Mouse (Mus musculus) cerebellum, adult 2 months (tissue): Measurements from ENCODE around the gene Ssh2. TPM values are rescaled to one million over a fixed set of nuclear protein-coding genes. Genes with fewer than 3 reads are reported as not detected.

Experiments used
- DNase-seq, 2 experiments: peaks; one replicate each; pipeline ENCODE4 v3.0.0; 2021
- H3K27ac ChIP-seq: fragments of 200-500 bp; 2 replicates; pipeline ENCODE4 v1.5.1; 2012; ENCODE audit warnings: low read length, control low read depth, inconsistent platforms; ENCODE audit not compliant: insufficient read depth
- H3K27me3 ChIP-seq: fragments of 200-500 bp; 2 replicates; pipeline ENCODE4 v1.6.1; 2012; ENCODE audit warnings: inconsistent platforms, mild to moderate bottlenecking, low read length, moderate library complexity; ENCODE audit not compliant: control insufficient read depth, insufficient read depth
- H3K4me1 ChIP-seq: fragments of 200-500 bp; 2 replicates; pipeline ENCODE4 v1.6.1; 2011; ENCODE audit warnings: low read length; ENCODE audit not compliant: control insufficient read depth, insufficient read depth
- H3K4me3 ChIP-seq: fragments of 200-500 bp; replicated peaks from 2 replicates; pipeline ENCODE3; 2011; ENCODE audit warnings: mild to moderate bottlenecking, low read depth, low read length, control low read depth; ENCODE audit not compliant: insufficient read depth
- CTCF ChIP-seq: fragments of 200-500 bp; IDR thresholded peaks from 2 replicates; pipeline ENCODE4 v1.5.1; 2011; ENCODE audit warnings: low read depth, mild to moderate bottlenecking, control low read depth, low read length, moderate library complexity, borderline replicate concordance; ENCODE audit not compliant: insufficient read depth
- POLR2A ChIP-seq: fragments of 200-500 bp; IDR thresholded peaks from 2 replicates; pipeline ENCODE4 v1.6.1; 2011; ENCODE audit warnings: low read length, control low read depth, borderline replicate concordance; ENCODE audit not compliant: insufficient read depth
- WGBS: fragments of 180-500 bp; shearing (Covaris S2); methylation state at CpG from one replicate; pipeline ENCODE4 v1.1.7; 2018; 5-methylcytosine and 5-hydroxymethylcytosine counted together
- polyA plus RNA-seq: library from polyadenylated mRNA; depleted of rRNA; stranded (reverse); fragments of >200 nt; gene quantifications from 2 replicates; pipeline ENCODE4 v1.2.3, GENCODE M21; 2012

The Ssh2 gene
- polyA plus RNA-seq, 1 experiment, result 14.3 TPM

- H3K4me3 ChIP-seq, result no peak overlapping the region
- no peak overlapping the region for H3K27ac ChIP-seq
- H3K4me1 ChIP-seq, result peaks cover 3% of the 10 kb centered on the region; the same call in 1 of the 2 replicates
- no peak for DNase-seq
- no peaks in the 10 kb centered on the region for H3K27me3 ChIP-seq
- 62% methylated on average over 2 of the region's 2 CpGs for WGBS
- TF ChIP-seq CTCF (no peak), POLR2A (no peak)
These were observed 31.2 kb upstream of the Ssh2 start for GRCm38 (mm10) chr11:77184926-77185325.

DNA sequence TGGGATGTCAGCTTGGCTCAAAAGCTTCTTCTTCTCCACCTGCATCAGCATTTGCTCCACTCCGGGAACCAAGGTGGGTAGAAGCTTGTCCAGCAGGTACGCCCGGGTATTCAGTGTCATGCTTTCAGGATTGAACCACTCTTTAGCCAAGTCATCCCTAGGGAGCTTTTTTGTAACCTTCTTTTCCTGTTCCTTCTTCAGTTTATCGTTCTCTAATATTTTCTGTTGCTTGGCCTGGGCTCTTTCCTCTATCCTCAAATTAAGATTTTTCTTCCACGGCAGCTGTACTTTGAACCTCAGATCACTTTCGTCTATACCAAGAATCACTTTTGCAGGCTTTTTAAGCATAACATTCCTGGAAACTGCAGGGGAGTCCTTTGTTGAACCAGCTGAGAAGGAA lies 27.2 kb upstream of the Ssh2 start, which contains the start of gene Efcab5:
Gene Efcab5, minus strand, starts transcription at position 101 of the 400 bp plus-strand sequence.
- Histone ChIP-seq H3K4me1 (no peaks in the 10 kb centered on the region), H3K4me3 (no peak within 1 kb of the TSS), H3K27me3 (no peaks in the 10 kb centered on the region), H3K27ac (no peak within 1 kb of the TSS)
- no peak for DNase-seq
- TF ChIP-seq POLR2A (no peak), CTCF (no peak)
- 85% methylated on average over 6 of the region's 6 CpGs for WGBS

DNA sequence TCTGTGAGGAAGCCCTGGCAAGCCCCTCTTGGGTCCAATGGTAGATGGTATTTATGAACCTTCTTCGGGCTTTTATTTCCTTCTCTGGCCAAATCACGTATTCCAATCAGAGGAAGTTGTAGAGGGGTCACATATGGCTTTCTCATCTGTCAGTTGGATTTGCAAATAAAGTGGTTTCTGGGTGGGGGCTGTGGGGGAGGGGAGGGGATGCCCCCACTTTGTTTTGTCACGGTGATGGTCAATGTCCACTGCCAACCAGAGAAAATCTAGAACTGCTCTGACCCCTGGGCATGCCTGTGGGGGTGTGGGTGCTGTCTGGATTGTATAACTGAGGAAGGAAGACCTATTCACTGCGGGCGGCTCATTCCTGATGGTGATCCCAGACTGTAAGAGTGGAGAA lies 22.7 kb upstream of the Ssh2 start:
- 64% methylated on average over 5 of the region's 5 CpGs for WGBS
- Histone ChIP-seq H3K27ac (no peak overlapping the region), H3K4me1 (no peaks in the 10 kb centered on the region), H3K27me3 (no peaks in the 10 kb centered on the region), H3K4me3 (no peak overlapping the region)
- DNase-seq, result no peak
- no peak for TF ChIP-seq CTCF
- TF ChIP-seq POLR2A, result no peak

DNA sequence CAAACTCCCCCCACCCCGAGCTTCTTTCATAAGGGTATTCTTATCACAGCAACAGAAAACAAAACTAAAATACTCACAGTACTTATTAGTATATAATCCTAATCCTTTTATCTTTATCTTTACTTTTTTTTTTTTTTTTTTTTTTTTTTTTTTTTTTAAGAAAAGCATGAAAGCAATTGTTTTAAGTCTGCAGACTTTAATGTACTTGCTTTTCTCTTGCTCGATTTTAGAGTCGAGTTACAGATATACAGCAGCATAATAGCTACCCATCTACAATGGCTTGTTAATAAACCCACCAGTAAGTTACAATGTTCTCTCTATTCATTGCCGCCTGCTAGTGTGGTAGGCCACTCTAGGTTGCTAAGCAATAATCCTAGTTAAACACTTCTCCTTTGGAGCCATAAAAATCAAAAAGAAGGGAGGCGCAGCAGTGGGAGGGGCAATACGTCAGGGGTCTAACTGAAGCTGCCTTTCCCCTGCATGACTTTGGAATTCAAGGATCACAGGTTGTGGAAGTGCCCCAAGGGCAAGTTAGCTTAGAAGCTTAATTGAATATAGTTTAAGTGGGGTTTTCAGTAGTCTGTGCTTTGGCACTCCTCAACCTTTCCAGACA lies 22.0 kb upstream of the Ssh2 start:
- H3K27me3 ChIP-seq, result no peaks in the 10 kb centered on the region
- no peaks in the 10 kb centered on the region for H3K4me1 ChIP-seq
- no peak for DNase-seq
- 48% methylated on average over 6 of the region's 6 CpGs for WGBS
- H3K27ac ChIP-seq, result no peak overlapping the region
- no peak for TF ChIP-seq CTCF
- TF ChIP-seq POLR2A, result no peak
- H3K4me3 ChIP-seq, result no peak overlapping the region

DNA sequence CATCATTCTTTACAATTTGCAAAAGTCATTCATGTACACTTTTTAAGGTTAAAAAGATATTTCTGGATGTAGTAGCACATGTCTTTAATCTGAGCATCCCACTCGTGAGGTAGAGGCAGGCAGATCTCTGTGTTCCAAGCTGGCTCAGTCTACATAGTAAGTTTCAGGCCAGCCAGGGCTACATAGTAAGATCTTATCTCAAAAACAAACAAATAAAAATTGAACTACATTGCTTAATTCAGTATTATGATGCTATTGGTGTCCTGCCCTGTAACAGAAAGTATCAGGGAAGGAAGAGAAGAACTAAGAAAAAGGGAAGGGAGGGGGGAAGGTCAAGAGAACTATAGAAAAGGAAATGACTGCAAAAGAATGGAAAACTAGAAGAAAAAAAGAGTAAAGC lies 21.3 kb upstream of the Ssh2 start:
- 94% methylated on average over 1 of the region's 1 CpGs for WGBS
- TF ChIP-seq POLR2A (no peak), CTCF (no peak)
- Histone ChIP-seq H3K4me1 (no peaks in the 10 kb centered on the region), H3K27ac (no peak overlapping the region), H3K27me3 (no peaks in the 10 kb centered on the region), H3K4me3 (no peak overlapping the region)
- DNase-seq, result no peak

- DNase-seq, result no peak
- no peaks in the 10 kb centered on the region for H3K27me3 ChIP-seq
- WGBS, result 80% methylated on average over 11 of the region's 11 CpGs
- no peak overlapping the region for H3K27ac ChIP-seq
- TF ChIP-seq POLR2A (no peak), CTCF (no peak)
- H3K4me3 ChIP-seq, result no peak overlapping the region
- no peaks in the 10 kb centered on the region for H3K4me1 ChIP-seq
These were observed 20.6 kb upstream of the Ssh2 start for GRCm38 (mm10) chr11:77195360-77196109.

- no peaks in the 10 kb centered on the region for H3K4me1 ChIP-seq
- WGBS, result 33% methylated on average over 4 of the region's 4 CpGs
- TF ChIP-seq CTCF (no peak), POLR2A (no peak)
- H3K27ac ChIP-seq, result no peak overlapping the region
- H3K4me3 ChIP-seq, result no peak overlapping the region
- no peaks in the 10 kb centered on the region for H3K27me3 ChIP-seq
- no peak for DNase-seq
These were observed 19.6 kb upstream of the Ssh2 start for GRCm38 (mm10) chr11:77196181-77197143.
